Mouse (Mus musculus): ENCODE measurements at regions not wholly inside any gene's neighbourhood (a gene's known extent, or its start where the extent isn't known, plus 50 kb on each side); places are given as distances from the start of the nearest gene placed in this dataset.

DNA sequence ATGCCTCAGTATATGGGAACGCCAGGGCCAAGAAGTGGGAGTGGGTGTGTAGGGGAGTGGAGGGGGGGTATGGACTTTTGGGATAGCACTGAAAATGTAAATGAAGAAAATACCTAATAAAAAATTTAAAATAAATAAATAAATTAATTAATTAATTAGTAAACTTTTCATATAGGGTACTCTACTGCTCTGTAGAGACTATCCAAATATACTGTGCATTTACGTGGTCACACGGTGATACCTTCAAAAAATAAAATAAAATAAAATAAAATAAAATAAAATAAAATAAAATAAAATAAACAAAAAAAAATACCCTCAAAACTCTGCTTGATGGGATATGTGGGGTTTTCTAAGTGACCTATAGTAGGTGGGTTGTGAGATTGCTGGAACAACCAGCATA is 479.2 kb upstream of the Atp2b1 start:
- H3K4me3 ChIP-seq (ENCODE audit: low read depth, low read length): no peak overlapping the region
- no peak for TF ChIP-seq CTCF (IDR thresholded peaks at IDR 0.05)
- H3K27ac ChIP-seq (ENCODE audit: low read depth, low read length): no peak overlapping the region
- WGBS: over 99% methylated on average over 3 of the region's 3 CpGs
- H3K27me3 ChIP-seq (ENCODE audit: insufficient read depth, low read length): no peaks in the 10 kb centered on the region
- H3K4me1 ChIP-seq (ENCODE audit: insufficient read depth, low read length): no peaks in the 10 kb centered on the region
- no peak overlapping the region for H3K4me2 ChIP-seq (ENCODE audit: low read depth, low read length, poor library complexity, severe bottlenecking)
- H3K9ac ChIP-seq (replicated peaks; ENCODE audit: low read length, poor library complexity, severe bottlenecking): no peak overlapping the region
- no peak for ATAC-seq (ENCODE audit: low FRiP score)
- no peaks in the 10 kb centered on the region for H3K9me3 ChIP-seq (ENCODE audit: low read length)
- no peaks in the 10 kb centered on the region for H3K36me3 ChIP-seq (ENCODE audit: insufficient read depth, low read length)
- DNase-seq (ENCODE audit: low spot score): no peak

DNA sequence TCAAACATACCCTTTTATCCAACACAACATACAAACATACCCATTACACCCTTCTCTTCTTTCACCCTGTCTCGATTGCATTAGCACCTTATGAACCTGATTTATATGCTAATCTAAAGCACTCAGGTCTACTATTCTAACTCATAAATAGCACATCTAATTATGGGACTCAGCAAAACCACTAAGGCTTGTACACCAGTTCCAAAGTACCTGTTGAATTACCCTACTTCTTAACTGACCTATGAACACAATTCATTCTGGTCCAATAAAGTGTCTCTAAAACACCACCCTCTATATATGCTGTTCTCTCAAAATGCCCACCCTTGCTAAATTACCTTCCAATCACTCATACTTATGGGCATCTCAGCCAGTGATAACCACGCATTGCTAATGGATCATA is 452.7 kb upstream of the Atp2b1 start:
- TF ChIP-seq CTCF (IDR thresholded peaks at IDR 0.05): no peak
- H3K27me3 ChIP-seq (ENCODE audit: insufficient read depth, low read length): no peaks in the 10 kb centered on the region
- no peak overlapping the region for H3K9ac ChIP-seq (replicated peaks; ENCODE audit: low read length, poor library complexity, severe bottlenecking)
- H3K9me3 ChIP-seq (ENCODE audit: low read length): no peaks in the 10 kb centered on the region
- DNase-seq (ENCODE audit: low spot score) (no peak), ATAC-seq (ENCODE audit: low FRiP score) (no peak)
- H3K4me2 ChIP-seq (ENCODE audit: low read depth, low read length, poor library complexity, severe bottlenecking): no peak overlapping the region
- H3K36me3 ChIP-seq (ENCODE audit: insufficient read depth, low read length): no peaks in the 10 kb centered on the region
- no peak overlapping the region for H3K27ac ChIP-seq (ENCODE audit: low read depth, low read length)
- no peaks in the 10 kb centered on the region for H3K4me1 ChIP-seq (ENCODE audit: insufficient read depth, low read length)
- 87% methylated on average over 2 of the region's 2 CpGs for WGBS
- H3K4me3 ChIP-seq (ENCODE audit: low read depth, low read length): no peak overlapping the region

- no peaks in the 10 kb centered on the region for H3K27me3 ChIP-seq (ENCODE audit: insufficient read depth, low read length)
- no peak for DNase-seq (ENCODE audit: low spot score)
- H3K27ac ChIP-seq (ENCODE audit: low read depth, low read length): no peak overlapping the region
- WGBS: 85% methylated on average over 3 of the region's 3 CpGs
- TF ChIP-seq CTCF (IDR thresholded peaks at IDR 0.05): no peak
- no peak for ATAC-seq (ENCODE audit: low FRiP score)
- no peaks in the 10 kb centered on the region for H3K4me1 ChIP-seq (ENCODE audit: insufficient read depth, low read length)
- no peak overlapping the region for H3K9ac ChIP-seq (replicated peaks; ENCODE audit: low read length, poor library complexity, severe bottlenecking)
- no peak overlapping the region for H3K4me3 ChIP-seq (ENCODE audit: low read depth, low read length)
- no peak overlapping the region for H3K4me2 ChIP-seq (ENCODE audit: low read depth, low read length, poor library complexity, severe bottlenecking)
- H3K9me3 ChIP-seq (ENCODE audit: low read length): no peaks in the 10 kb centered on the region
- no peaks in the 10 kb centered on the region for H3K36me3 ChIP-seq (ENCODE audit: insufficient read depth, low read length)
Observed at GRCm38 (mm10) chr10:98474581-98474980, 439.6 kb upstream of the Atp2b1 start.

- ATAC-seq (ENCODE audit: low FRiP score): no peak
- 80% methylated on average over 20 of the region's 20 CpGs for whole genome bisulfite sequencing
Observed at GRCm38 (mm10) chr10:98485751-98486681, 428.2 kb upstream of the Atp2b1 start.

DNA sequence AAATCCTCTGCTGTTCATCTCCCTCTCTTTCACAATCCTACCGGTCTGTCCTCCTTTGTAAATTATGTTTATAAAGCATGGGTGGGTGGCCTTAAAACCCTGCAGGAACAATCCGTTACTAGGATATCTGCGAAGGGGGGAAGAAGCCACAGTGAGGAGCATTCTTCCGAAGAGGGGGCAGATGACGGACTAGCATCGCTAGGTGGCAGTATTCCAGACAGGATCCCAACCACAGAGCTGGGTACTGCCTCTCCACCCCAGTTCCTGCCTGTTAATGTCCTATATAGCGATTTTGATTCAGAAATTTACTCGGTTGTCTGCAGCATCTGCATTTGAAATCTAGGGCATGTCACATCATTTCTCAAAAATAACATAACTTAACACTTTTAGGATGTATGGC is 419.9 kb upstream of the Atp2b1 start:
- ATAC-seq (ENCODE audit: low FRiP score) (no peak), DNase-seq (ENCODE audit: low spot score) (peak; percentile 77)
- Histone ChIP-seq H3K4me2 (ENCODE audit: low read depth, low read length, poor library complexity, severe bottlenecking) (no peak overlapping the region), H3K27me3 (ENCODE audit: insufficient read depth, low read length) (no peaks in the 10 kb centered on the region), H3K4me3 (ENCODE audit: low read depth, low read length) (no peak overlapping the region), H3K9ac (replicated peaks; ENCODE audit: low read length, poor library complexity, severe bottlenecking) (no peak overlapping the region), H3K36me3 (ENCODE audit: insufficient read depth, low read length) (no peaks in the 10 kb centered on the region), H3K4me1 (ENCODE audit: insufficient read depth, low read length) (no peaks in the 10 kb centered on the region), H3K9me3 (ENCODE audit: low read length) (no peaks in the 10 kb centered on the region), H3K27ac (ENCODE audit: low read depth, low read length) (no peak overlapping the region)
- 10% methylated on average over 8 of the region's 8 CpGs for WGBS
- TF ChIP-seq CTCF (IDR thresholded peaks at IDR 0.05): peak; percentile 71

More at GRCm38 (mm10) chr10:98485751-98486681, 428.2 kb upstream of the Atp2b1 start:
- Histone ChIP-seq H3K9me3 (ENCODE audit: low read length) (no peaks in the 10 kb centered on the region), H3K4me2 (ENCODE audit: low read depth, low read length, poor library complexity, severe bottlenecking) (no peak overlapping the region), H3K4me3 (ENCODE audit: low read depth, low read length) (no peak overlapping the region), H3K9ac (replicated peaks; ENCODE audit: low read length, poor library complexity, severe bottlenecking) (no peak overlapping the region), H3K27me3 (ENCODE audit: insufficient read depth, low read length) (no peaks in the 10 kb centered on the region), H3K27ac (ENCODE audit: low read depth, low read length) (no peak overlapping the region), H3K4me1 (ENCODE audit: insufficient read depth, low read length) (no peaks in the 10 kb centered on the region), H3K36me3 (ENCODE audit: insufficient read depth, low read length) (no peaks in the 10 kb centered on the region)
- DNase-seq (ENCODE audit: low spot score): peak; percentile 33
- no peak for TF ChIP-seq CTCF (IDR thresholded peaks at IDR 0.05)

DNA sequence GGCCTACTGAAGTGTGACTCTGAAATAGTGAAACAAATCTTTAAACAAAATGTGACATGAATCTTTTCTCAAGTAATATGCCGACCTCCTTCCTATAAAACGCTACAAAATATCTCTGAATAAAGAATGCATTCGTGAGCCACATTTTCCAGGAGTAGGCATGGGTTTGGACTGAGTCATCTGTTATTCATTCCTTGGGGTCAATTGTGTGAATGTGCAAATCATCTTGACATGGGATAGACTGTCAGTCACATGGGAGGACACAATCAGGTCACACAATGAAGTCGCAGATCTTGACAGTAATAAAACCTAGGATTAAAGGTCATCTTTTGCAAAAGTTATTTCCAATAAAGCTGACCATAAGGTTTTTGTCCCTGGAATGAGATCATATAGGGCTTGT is 418.0 kb upstream of the Atp2b1 start:
- WGBS: 82% methylated on average over 4 of the region's 4 CpGs
- Histone ChIP-seq H3K4me2 (ENCODE audit: low read depth, low read length, poor library complexity, severe bottlenecking) (no peak overlapping the region), H3K4me1 (ENCODE audit: insufficient read depth, low read length) (no peaks in the 10 kb centered on the region), H3K27ac (ENCODE audit: low read depth, low read length) (no peak overlapping the region), H3K4me3 (ENCODE audit: low read depth, low read length) (no peak overlapping the region), H3K27me3 (ENCODE audit: insufficient read depth, low read length) (no peaks in the 10 kb centered on the region), H3K9ac (replicated peaks; ENCODE audit: low read length, poor library complexity, severe bottlenecking) (no peak overlapping the region), H3K9me3 (ENCODE audit: low read length) (no peaks in the 10 kb centered on the region), H3K36me3 (ENCODE audit: insufficient read depth, low read length) (no peaks in the 10 kb centered on the region)
- TF ChIP-seq CTCF (IDR thresholded peaks at IDR 0.05): no peak
- ATAC-seq (ENCODE audit: low FRiP score) (no peak), DNase-seq (ENCODE audit: low spot score) (no peak)
